Mouse (Mus musculus): ENCODE measurements around the gene Kifc5b.
A peak's percentile ranks its signal among the peaks of the same experiment; 100 is the strongest.
"Not testable (repeated sequence)": the region's sequence is repeated elsewhere in the genome, so short reads cannot be mapped to it uniquely, and the experiment has no call there.

Gene Kifc5b

DNA sequence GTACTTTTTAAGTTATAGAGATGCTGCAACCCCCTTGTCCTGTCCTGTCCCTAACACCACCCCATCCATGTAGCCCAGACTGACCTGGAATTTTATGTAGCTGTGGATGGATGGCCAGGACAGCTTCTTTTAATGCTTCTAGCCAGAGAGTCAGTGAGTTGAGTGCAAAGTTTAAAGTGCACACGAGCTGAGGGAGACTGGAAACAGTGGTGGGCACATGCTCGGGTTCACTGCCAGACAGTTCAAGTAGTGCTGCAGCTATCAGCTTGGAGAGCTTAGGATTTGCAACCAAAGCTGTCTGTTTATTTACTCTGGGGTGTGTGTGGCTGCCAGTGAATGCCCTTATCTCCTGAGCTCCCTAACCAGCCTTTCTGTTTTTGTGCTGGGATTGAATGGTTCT lies 2.6 kb downstream of the Kifc5b start:
- not testable (repeated sequence) for DNase-seq (ENCODE audit: low spot score)

DNA sequence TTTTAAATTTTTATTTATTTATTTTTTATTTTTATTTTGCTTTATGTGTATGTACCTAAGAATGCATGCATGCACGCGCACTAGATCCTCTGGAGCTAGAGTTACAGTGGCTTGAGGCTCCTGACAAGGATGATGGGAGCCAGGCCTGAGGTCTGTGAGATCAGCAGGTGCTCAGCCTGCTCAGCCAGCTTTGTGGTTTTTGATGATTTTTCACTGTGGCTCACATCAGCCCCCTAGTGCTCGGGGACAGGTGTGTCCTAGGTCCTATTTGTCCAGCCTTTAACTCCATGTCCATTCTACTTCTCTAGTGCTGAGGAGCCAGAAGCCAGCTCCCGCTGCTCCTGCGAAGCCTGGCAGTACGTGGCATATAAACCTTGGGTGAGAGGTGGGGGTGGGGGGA lies 5.5 kb downstream of the Kifc5b start:
- not testable (repeated sequence) for DNase-seq (ENCODE audit: low spot score)

DNA sequence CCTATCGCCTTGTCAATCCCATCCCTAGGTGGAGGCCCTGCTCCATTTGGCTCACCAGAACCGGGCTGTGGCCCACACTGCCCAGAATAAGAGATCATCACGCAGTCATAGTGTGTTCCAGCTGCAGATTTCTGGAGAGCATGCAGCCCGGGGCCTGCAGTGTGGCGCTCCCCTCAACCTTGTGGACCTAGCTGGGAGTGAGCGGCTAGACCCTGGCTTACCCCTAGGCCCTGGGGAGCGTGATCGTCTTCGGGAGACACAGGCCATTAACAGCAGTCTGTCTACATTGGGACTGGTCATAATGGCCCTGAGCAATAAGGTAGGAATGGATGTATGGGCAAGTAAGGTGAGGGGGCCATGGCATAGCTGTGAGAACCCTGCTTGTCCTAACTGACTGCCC lies 8.5 kb downstream of the Kifc5b start:
- not testable (repeated sequence) for DNase-seq (ENCODE audit: low spot score)

DNA sequence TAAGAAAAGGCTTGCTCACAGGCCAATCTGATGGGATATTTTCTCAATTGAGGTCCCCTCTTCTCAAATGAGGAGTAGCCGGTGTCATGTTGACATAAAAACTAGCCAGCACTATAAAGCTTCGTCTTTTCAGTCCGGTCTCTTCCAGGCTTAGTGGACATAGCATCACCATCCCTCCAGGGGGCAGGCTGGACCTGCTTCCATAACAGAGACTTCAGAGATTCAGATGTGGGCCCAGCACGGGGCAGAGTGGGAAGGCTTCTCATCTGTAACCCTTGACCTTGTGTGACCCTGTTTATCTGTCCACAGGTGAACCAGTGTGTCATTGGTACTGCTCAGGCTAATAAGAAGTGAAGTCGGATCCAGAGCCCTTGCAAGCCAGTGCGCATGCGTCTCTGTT lies 14.9 kb downstream of the Kifc5b start:
- not testable (repeated sequence) for DNase-seq (ENCODE audit: low spot score)

DNA sequence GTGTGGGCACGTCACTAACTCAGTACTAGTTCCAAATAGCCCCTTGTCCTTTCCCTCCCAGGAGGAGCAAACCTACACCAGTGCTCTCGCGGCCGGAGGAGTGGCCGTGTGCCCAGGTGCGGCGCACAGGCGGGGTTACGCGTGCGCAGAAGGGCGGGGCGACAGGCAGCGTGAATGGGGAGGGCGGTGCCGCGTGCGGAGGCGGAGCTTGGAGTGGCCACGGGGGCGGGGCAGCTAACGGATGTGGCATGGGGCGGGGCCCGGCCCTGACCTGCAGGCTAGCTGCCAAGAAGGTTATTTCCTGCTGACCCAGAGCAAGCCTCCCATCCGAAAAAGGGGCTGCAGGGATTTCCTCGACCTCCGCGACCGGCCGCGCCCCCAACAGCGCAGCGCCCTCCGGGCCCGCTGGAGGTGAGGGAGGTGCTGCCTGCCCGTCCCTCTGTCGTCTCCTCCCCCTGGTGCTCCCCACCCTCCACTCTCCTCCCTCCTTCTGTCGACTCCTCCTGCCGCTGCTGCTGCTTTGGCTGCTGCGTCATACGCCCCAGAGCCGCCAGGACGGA lies 16.0 kb downstream of the Kifc5b start, which contains the start of gene Phf1:
TSS of gene Phf1 (plus strand) at position 214 of the 560 bp plus-strand sequence.
- peak; percentile 89 for DNase-seq (ENCODE audit: low spot score)

DNA sequence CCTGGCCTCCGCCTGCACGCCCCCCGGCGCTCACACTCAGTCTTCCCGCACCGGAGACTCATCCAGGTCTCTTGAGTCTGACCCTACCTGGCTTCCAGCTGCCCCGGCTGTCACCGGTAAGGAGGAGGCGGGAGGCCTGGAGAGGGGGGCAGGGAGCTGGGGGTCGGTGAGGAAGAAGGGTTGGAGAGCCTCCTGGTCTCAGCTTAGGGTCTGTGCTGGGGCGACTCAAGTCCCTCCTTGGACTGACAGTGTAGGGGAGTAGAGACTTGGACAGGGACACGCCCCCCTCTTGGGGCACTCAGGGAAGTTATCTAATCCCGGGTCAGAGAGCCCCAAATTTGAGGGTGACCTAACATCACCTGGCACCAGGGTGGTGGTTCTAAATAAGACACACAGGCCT lies 16.5 kb downstream of the Kifc5b start:
- DNase-seq (ENCODE audit: low spot score), result no peak

DNA sequence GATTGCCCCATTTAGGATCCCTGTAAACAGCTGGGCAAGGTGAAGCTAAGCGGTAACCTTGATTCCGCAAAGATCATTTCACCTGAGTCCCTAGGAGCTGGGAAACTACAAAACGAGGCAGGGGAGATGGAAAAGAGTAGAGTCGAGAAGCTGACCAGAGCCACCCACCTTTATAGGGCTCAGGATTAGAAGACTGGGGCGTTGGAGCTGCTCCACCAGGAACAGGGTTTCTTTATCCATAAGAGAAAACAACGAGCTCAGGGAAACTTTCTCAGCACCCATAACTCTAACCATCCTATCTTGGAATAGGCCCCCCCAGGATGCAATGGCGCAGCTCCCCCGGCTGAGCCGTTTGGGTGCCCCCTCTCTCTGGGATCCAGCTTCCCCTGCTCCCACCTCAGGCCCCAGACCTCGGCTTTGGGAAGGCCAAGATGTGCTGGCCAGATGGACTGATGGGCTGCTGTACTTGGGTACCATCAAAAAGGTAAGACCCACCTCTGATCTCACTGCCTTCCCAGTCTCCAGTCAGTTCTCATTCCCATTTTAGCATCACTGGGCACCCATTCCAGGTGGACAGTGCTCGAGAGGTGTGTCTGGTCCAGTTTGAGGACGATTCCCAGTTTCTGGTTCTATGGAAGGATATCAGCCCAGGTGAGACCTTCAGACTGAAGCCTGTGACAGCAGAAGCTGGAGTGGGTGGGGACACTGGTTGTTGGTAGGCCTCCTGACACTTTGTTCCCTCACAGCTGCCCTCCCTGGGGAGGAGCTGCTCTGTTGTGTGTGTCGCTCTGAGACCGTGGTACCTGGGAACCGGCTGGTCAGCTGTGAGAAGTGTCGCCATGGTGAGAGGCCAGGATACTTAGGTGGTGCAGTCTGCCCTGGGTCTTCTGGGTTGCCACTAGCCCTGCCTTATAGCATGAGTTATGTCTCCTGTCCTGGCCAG lies 17.3 kb downstream of the Kifc5b start:
- DNase-seq (ENCODE audit: low spot score), result no peak

DNA sequence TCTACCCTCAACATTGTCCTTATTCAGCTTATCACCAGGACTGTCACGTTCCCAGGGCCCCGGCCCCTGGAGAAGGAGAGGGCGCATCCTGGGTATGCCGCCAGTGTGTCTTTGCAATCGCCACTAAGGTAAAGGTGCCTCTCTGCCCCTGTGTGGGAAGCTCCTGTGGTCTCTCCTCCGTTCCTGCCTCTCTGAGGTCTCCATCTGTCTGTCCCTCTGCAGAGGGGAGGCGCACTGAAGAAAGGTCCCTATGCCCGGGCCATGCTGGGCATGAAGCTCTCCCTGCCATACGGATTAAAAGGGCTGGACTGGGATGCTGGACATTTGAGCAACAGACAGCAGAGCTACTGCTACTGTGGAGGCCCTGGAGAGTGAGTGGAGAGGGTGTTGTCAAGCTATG lies 18.1 kb downstream of the Kifc5b start:
- DNase-seq (ENCODE audit: low spot score), result no peak

DNA sequence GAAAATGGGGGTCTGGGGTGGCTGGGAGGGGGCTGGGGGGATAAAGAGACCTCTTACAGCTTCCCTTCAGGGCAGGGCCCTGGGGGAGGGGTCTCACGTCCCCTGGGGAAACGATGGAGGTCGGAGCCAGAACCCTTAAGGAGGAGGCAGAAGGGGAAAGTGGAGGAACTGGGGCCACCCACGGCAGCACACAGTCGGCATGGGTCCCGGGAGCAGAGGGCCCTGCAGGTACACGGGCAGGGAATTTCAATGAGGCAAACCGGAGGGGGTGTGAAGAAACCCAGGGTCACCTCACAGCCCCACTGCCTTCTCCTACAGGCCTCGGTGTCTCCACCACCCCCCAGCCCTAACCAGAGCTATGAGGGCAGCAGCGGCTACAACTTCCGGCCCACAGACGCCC lies 19.6 kb downstream of the Kifc5b start:
- DNase-seq (ENCODE audit: low spot score), result no peak

DNA sequence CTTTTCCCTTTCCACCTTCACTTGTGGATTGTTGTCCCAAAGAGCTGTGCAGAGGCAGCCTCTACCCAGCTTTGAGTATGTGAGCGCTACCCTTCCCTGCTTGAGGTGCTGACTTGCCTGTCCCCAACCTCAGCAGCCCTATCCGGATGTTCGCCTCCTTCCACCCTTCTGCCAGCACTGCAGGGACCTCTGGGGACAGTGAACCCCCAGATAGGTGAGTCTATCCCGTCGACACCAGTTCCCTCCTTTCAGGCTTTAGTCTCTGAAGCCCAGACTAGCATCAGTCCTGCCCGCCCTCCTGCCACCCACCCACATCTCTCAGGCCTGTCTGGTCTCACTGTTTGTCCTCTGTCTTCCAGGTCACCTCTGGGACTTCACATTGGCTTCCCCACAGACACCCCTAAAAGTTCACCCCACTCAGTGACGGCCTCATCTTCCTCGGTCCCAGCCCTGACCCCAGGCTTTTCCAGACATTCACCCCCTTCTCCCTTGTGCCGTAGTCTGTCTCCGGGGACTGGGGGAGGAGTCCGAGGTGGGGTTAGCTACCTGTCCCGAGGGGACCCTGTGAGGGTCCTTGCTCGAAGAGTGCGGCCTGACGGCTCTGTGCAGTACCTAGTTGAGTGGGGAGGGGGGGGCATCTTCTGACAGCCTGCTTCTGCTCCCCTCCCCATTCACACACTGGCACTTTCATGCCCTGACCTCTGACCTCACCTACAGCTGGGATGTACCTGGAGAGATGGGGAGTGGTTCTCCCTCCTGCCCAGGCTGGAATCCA lies 20.2 kb downstream of the Kifc5b start:
- DNase-seq (ENCODE audit: low spot score), result no peak

DNA sequence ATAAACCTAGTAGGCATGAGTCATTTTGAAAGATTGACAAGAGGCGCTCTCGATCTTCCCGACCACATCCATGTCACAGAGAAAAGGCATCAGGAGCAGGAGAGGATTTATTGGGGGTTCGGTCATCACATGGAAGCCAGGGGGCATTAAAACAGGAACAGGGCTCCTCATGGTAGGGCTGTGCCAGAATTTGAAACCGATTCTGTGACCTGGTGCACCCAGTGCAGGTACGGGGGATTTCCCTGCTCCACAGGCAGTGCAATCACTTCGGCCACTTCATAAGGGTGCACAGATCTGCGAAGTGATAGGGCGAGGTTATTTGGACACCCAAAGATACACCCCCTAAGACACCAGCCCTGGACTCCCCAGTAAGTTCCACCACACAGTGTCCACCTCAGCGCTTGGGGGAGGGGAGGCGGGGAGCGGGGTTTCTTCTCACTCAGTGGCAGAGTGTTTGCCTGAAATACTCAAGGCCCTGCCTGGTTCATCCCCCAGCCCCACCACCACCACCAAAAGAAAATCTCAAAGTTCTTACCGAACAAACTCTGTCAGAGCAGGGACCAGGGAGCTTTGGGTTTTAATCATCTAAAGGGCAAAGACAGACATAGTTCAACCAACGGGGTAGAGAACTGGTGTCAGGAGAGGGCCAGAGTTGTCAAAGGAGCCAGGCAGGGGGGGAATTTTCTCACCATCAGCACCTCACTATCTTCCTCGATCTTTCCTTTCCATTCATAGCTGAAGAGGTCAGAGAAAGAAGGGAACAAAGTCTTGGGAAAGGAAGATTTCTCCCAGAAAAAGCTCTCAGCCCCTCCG lies 21.2 kb downstream of the Kifc5b start:
- no peak for DNase-seq (ENCODE audit: low spot score)

DNA sequence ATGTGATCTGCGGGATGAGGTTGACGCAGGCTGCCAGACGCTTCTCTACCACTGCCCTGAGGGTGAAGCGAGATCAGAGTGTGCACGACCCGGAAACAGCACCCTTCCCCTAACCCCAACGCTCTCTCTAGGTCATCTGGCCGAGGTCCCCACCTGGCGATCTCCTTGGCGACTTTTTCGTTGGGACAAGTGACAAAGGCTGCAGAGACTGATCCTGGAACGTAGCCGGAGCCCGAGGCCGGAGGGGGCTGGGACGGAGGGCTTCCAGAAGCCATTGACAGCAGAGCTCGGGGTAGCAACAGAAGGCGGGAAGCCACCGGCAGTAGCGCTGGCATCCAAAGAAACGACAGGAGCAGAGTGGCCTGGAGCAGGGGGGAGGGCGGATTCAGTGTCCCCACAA lies 21.8 kb downstream of the Kifc5b start:
- DNase-seq (ENCODE audit: low spot score), result no peak

DNA sequence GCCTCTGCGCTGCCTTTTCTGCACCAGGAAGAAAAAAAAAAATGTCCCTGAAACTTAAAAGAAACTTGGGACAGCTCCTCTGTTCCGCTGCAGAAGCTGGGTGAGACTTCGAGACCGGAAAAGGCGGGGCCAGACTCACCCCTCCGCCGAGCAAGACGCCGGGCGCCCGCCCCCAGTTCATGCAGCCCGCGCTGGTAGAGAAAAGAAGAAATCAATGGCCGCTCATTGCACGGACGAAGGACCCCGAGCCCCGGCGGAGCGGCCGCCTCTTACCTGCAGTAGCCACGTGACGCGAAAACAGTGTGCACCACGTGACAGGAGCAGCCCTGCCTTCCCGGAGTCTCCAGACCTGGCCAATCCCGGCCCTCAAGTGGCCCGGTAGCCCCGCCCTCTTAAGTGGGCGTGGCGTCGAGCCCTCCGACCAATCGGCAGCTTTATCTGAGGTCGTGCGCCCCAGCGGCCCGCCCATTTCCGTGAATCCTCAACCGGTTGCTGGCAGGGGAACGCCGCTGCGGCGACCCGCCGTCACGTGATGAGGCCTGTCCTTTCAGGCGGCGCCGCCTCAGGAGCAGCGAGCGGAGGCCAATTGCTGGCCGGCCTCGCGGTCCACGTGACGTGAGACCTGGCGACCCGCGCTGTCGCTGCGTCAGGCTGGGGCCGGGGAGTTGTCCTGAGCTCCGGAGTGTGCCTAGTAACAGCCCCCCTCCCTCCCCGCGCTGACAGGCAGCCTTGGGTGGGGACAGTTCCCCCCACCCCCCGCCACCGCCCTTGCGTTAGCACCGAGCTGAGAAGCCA lies 22.5 kb downstream of the Kifc5b start, which contains the start of gene Cuta:
TSS of gene Cuta (minus strand) at position 392 of the 795 bp plus-strand sequence.
- peak; percentile 99 for DNase-seq (ENCODE audit: low spot score)

DNA sequence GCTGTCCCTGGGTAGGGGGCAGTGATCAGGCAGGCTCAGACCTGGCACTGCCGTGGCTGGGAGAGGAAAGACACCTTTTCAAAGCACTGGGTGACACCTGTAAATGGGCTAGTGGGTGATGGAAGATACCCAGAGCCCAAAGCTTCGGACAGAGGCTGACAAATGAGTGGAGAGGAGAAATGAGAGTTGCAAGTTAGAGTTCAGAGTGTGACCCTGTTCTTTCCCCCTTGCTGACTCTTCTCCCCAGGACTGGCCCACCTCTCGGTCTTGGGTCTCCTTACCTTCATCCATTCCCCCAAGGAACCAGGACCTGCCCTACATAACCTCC lies 23.0 kb downstream of the Kifc5b start:
- no peak for DNase-seq (ENCODE audit: low spot score)

DNA sequence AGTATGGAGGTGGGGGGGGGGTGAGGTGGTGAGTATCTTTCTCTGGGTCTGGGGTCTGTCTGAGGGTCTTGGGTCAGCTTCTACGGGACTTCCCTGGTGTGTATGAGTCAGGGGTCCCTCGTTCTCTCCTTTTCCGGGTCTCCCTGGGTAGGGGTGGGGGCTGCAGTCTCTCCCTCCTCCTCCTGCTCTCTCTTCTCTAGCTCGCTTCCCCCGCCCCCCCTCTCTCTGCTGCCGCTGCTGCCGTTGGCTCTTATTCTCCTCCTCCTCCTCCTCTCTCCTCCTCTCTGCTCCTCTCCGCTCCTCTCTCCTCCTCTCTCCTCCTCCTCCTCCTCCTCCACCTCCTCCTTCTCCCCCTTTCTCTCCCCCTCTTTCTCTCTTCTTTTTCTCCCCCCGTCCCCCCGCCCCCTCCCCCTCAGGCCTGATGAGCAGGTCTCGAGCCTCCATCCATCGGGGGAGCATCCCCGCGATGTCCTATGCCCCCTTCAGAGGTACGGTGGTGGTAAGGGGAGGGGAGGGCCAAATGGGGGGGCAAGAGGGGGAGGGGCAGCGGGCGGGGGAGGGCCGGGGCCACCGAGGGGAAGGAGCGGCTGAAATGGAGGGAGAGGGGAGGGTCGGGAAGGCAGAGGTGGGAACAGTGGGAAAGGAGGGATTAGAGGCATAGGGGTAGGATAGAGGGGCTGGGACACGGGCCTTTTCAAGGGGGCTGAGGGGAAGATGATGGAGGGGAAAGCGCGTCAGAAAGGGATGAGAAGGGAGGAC lies 24.3 kb downstream of the Kifc5b start, which contains the start of gene Syngap1:
TSS of gene Syngap1 (plus strand) at position 223 of the 759 bp plus-strand sequence.
- no peak for DNase-seq (ENCODE audit: low spot score)

DNA sequence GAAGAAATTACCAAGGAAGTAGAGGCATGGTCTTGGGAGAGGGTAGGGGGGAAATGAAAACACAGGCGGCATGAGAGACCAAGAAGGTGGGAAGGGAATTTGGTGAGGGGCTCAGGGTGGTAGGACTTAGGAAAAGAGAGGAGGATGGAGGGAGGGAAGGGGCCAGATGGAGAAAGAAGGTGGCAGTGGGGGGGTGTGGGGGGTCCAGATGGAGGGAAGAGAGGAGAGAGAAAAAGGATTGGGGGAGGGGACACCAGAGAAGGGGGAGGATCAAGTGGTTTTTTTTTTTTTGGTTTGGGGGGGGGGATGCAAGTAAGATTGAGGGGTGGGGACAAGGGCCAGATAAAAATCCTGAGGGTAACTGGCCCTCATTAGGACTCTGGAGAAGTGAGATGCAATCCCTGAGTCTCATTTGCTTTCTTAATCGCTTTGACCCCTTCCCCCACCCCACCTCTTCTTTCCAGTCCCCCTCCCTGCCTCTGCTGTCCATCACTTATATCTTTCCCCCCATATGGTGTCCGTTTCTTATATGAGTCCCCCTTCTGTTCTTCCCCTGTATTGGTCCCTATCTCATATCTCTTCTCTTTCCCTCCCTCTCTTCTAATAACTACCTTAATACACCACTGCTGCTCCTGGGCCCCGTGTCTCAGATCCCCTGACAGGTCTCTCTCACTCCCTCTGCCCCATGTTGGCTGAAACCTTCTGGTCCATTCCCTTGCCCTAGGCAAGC lies 25.1 kb downstream of the Kifc5b start:
- no peak for DNase-seq (ENCODE audit: low spot score)

DNA sequence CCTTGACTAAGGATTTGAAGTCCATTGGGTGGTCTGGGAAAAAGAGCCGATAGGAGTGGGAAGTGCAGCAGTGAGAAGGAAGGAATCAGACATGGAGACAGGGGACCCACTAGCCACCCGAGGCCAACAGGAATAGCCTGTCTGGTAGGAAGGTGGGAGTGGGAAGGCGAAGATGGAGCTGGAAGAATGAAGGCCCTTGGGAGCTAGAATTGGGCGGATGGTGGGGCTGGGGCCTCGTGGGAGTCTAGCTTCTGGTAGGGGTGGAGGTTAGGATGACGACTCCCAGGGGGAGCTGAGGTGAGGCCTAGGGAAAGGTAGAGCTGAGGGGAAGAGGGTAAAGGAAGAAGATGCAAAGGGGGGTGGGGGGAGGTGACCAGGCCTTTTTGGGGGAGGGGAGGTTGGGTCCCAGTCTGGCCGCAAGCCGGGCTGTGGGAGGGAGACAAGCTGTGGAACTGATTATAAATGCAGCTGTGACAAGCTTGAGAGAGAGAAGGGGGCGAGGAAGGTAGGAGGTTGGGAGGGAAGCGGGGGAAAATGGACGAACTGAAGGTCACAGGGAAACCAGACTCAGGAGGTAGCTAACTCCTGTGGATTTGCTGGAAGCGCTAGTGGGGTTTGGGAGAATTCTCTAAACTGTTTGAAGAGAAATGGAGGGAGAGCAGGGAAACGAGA lies 29.1 kb downstream of the Kifc5b start:
- DNase-seq (ENCODE audit: low spot score), result no peak

DNA sequence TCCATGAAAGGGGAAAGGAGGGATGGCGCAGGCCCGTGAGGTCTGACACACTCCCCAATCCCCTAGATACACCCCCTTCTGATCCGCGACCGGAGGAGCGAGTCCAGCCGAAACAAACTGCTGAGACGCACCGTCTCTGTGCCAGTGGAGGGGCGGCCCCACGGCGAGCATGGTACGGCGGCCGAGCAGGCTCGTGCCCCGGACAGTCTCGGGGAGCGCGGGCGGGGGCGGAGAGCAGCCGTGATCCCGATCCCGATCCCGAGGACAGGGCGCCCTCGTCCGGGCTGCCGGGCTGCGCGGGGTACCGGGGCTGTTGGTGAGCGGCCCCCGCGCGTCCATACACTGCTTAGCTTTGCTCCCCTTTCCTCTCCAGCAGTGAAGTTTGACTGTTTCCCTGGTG lies 29.7 kb downstream of the Kifc5b start:
- DNase-seq (ENCODE audit: low spot score), result no peak

Measured in layer of hippocampus, adult 9-10 months (tissue).